Mouse (Mus musculus): ENCODE measurements around the gene Prtn3. TPM values are rescaled to one million over a fixed set of nuclear protein-coding genes. Genes with fewer than 3 reads are reported as not detected.

The Prtn3 gene
- total RNA-seq, 1 experiment from 2014 or later: not detected

DNA sequence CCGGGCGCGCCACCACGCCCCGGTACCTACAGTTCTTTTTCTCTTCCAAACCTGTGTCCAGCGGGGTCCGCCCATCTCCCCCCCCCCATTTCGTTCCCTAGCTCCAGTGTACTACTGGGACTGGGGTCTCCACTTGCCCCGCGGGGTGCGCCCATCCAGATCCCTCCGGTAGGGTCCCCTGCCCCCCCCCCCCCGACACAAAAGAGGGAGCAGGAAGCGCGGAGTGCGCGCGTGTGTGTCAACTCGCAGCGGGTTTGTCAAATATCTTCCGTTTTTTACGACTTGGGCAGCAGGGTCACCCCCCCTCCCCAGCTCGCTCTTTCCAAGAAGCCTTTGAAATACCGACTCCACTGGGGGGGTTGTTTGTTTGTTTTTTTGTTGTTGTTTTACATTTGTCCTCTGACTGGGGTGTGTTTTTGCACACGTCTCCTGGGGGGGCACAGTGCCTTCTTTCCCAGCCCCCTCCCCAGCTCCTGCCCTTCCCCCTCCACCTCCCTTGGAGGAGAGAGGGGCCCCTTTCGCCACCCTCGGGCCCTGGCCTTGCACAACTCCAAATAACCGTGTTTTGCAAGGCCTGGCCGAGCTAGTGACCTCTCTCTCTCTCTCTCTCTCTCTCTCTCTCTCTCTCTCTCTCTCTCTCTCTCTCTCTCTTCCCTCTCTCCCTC lies 53.9 kb downstream of the Prtn3 start:
- DNase-seq: peak; percentile 45

DNA sequence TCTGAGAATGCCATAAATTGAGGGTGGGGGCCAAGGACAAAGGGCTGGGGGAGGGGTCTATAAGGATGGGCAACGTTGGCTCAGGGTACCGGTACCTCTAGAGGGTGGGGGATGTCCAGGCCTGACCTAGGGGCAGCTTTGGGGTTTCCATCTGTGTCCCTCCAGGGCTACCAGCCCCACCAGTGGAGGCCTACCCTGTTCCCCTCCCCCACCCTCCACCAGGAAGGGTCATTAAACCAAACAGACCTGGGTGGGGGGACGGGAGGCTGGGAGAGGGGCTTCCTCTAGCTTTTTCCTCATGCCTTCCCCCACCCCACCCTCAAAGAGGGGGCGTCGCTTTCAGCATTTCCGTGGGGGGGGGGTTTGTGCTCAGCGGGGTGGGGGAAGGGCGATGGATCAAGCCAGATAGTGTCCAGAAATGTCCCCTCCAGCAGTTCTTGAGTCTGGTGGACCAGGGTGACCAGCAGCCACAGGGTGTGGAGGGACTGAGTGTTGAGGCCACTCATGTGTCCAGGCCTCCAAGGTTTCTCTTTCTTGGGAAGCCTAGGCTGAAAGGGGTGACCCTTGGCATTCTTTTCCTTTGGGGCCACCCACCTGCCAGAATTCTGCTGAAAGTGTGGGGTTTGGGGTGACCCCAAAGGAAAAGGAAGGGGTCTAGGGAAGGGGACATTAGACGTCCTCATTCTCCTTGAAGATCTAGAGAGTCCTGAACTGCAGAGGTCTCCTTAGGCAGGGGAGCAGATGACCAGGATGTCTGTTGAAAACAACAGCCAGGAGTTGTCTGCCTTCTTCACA lies 54.8 kb downstream of the Prtn3 start:
- DNase-seq: no peak

DNA sequence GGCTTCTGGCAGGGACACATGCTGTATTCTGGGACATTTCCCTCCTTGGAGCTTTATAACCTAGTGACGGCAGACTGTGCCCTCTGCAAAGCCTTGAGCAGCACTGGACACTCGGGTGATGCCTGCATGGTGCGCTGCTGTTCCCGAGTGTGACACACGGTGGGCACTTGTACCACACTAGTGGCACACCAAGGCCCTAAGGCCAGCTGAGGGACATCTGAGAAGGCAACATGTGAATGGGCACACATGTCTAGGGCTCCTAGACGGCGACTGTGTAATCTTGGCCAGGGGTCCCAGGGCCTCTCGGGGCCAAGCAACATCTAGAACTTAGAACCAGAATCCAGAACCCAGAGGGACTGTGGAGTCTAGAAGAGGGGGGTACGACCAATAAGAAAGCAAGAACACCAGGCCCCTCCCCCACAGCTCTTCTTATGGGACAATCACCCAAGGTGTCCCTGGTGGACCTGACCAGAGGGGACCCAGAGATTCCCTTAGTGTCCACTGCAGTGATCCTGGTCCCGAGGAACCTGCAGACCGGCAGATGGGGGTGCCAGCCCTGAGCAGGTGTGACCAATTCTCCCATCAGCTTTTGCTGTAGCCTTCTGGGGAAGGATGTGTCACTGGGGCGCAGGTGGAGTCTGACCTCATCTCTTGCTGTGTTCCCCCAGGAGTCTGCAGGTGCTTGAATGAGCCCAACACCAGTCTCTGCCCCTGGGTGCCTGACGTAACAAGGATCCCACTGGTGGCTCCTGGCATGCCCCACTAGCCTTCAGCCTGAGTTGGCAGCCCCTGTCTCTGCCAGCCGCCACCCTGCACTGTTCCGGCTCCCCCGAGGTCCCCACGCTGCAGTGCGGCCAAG lies 55.9 kb downstream of the Prtn3 start:
- no peak for DNase-seq

- no peak for DNase-seq
Observed at GRCm38 (mm10) chr10:79930826-79931186, 56.5 kb downstream of the Prtn3 start.

- DNase-seq: no peak
Observed at GRCm38 (mm10) chr10:79931797-79932196, 57.5 kb downstream of the Prtn3 start.

GRCm38 (mm10) chr10:79932736-79933135 lies 58.5 kb downstream of the Prtn3 start:
- peak; percentile 35 for DNase-seq

Small RNAs within 50 kb of the gene (microRNA-seq; reads per million reads assigned to microRNA genes)
- gene Mir6910: 0 reads per million in 2 experiments

Other genes starting within 250 kb of the Prtn3 start
- gene Shc2, start 236.6 kb upstream of the Prtn3 start, total RNA-seq (2021): 3.5 and 4.4 TPM in 2 replicates
- not detected in 2 replicates for gene Odf3l2, start 228.7 kb upstream of the Prtn3 start, total RNA-seq (2021)
- gene Madcam1, start 209.9 kb upstream of the Prtn3 start, total RNA-seq (2021): not detected in 2 replicates
- gene Tpgs1, start 205.1 kb upstream of the Prtn3 start, total RNA-seq (2021): 35.0 and 36.5 TPM in 2 replicates
- gene Cdc34, start 192.3 kb upstream of the Prtn3 start, total RNA-seq (2021): 78.6 and 89.8 TPM in 2 replicates
- gene Gzmm, start 185.5 kb upstream of the Prtn3 start, total RNA-seq (2021): 1.2 and 1.6 TPM in 2 replicates
- 522 and 531 TPM in 2 replicates for gene Bsg, start 170.0 kb upstream of the Prtn3 start, total RNA-seq (2021)
- 5.4 and 7.7 TPM in 2 replicates for gene Hcn2, start 157.8 kb upstream of the Prtn3 start, total RNA-seq (2021)
- 70.4 and 74.1 TPM in 2 replicates for gene Polrmt, start 127.9 kb upstream of the Prtn3 start, total RNA-seq (2021)
- not detected in 2 replicates for gene Fgf22, start 119.4 kb upstream of the Prtn3 start, total RNA-seq (2021)
- 59.5 and 63.8 TPM in 2 replicates for gene Rnf126, start 107.5 kb upstream of the Prtn3 start, total RNA-seq (2021)
- 8.5 and 10.6 TPM in 2 replicates for gene Fstl3, start 97.2 kb upstream of the Prtn3 start, total RNA-seq (2021)
- gene Prss57, start 83.5 kb upstream of the Prtn3 start, total RNA-seq (2021): not detected in 2 replicates
- gene Palm, start 80.9 kb upstream of the Prtn3 start, total RNA-seq (2021): 57.1 and 99.3 TPM in 2 replicates
- gene Misp, start 53.5 kb upstream of the Prtn3 start, total RNA-seq (2021): 0.64 and 1.00 TPM in 2 replicates
- 224 and 249 TPM in 2 replicates for gene Ptbp1, start 20.0 kb upstream of the Prtn3 start, total RNA-seq (2021)
- gene Plppr3, start 158 bp downstream of the Prtn3 start, total RNA-seq (2021): 0.49 and 1.2 TPM in 2 replicates
- not detected in 2 replicates for gene Elane, start 11.8 kb downstream of the Prtn3 start, total RNA-seq (2021)
- gene Cfd, start 16.4 kb downstream of the Prtn3 start, total RNA-seq (2021): 420 and 469 TPM in 2 replicates
- gene Med16, start 34.4 kb downstream of the Prtn3 start, total RNA-seq (2021): 36.0 and 49.2 TPM in 2 replicates
- gene Gm26602, start 36.4 kb downstream of the Prtn3 start, total RNA-seq (2021): not detected in 2 replicates
- gene Kiss1r, start 42.5 kb downstream of the Prtn3 start, total RNA-seq (2021): 1.1 and 2.3 TPM in 2 replicates
- gene R3hdm4, start 46.7 kb downstream of the Prtn3 start, total RNA-seq (2021): 85.5 and 98.9 TPM in 2 replicates
- gene Arid3a, start 52.6 kb downstream of the Prtn3 start, total RNA-seq (2021): 5.2 and 5.8 TPM in 2 replicates
- gene Wdr18, start 85.7 kb downstream of the Prtn3 start, total RNA-seq (2021): 32.4 and 35.5 TPM in 2 replicates
- 0.12 TPM in 1 of 2 replicates, not detected in the other for gene Grin3b, start 96.2 kb downstream of the Prtn3 start, total RNA-seq (2021)
- 159 and 161 TPM in 2 replicates for gene Tmem259, start 109.9 kb downstream of the Prtn3 start, total RNA-seq (2021)
- gene Cnn2, start 114.1 kb downstream of the Prtn3 start, total RNA-seq (2021): 28.3 and 29.8 TPM in 2 replicates
- 24.2 and 29.1 TPM in 2 replicates for gene Abca7, start 122.0 kb downstream of the Prtn3 start, total RNA-seq (2021)
- 3.7 and 4.3 TPM in 2 replicates for gene Arhgap45, start 142.2 kb downstream of the Prtn3 start, total RNA-seq (2021)
- gene Polr2e, start 165.3 kb downstream of the Prtn3 start, total RNA-seq (2021): 84.3 and 101 TPM in 2 replicates
- 977 and 1,201 TPM in 2 replicates for gene Gpx4, start 172.7 kb downstream of the Prtn3 start, total RNA-seq (2021)
- gene Sbno2, start 231.1 kb downstream of the Prtn3 start, total RNA-seq (2021): 66.1 and 73.2 TPM in 2 replicates
- gene Stk11, start 241.3 kb downstream of the Prtn3 start, total RNA-seq (2021): 154 TPM in 2 replicates